Mouse (Mus musculus) CH12.LX (cell line): ENCODE data around the gene Entpd3. TPM values are rescaled to one million over a fixed set of nuclear protein-coding genes. Genes with fewer than 3 reads are reported as not detected.

Experiments used
- DNase-seq: peaks from one replicate; pipeline ENCODE4 v3.0.0-alpha.2; 2013; ENCODE audit errors: extremely low read depth
- H3K27ac ChIP-seq: 2 replicates; pipeline ENCODE4 v1.5.1; 2012; ENCODE audit warnings: low read depth, mild to moderate bottlenecking, control low read depth, moderate library complexity; ENCODE audit not compliant: insufficient read depth
- H3K27me3 ChIP-seq: replicated peaks from 2 replicates; pipeline ENCODE3; 2012; ENCODE audit warnings: inconsistent platforms
- H3K36me3 ChIP-seq, 2 experiments: replicated peaks in 1 of 2; 2 replicates each; pipeline versions ENCODE3 to v1.6.1; 2012; ENCODE audit warnings: inconsistent platforms in 1 of 2, low read length in 1 of 2, mild to moderate bottlenecking in 1 of 2, mixed read lengths in 1 of 2, moderate library complexity in 1 of 2; ENCODE audit not compliant: control insufficient read depth in 1 of 2, insufficient read depth in 1 of 2
- H3K4me1 ChIP-seq, 2 experiments: 2 replicates each; pipeline ENCODE4 v1.6.1; 2012; ENCODE audit warnings: inconsistent platforms in 1 of 2, moderate library complexity in 1 of 2; ENCODE audit not compliant: insufficient read depth in 2 of 2, control insufficient read depth in 1 of 2
- H3K4me2 ChIP-seq: 2 replicates; pipeline ENCODE4 v1.6.1; 2012; ENCODE audit warnings: low read depth, mild to moderate bottlenecking, control low read depth; ENCODE audit not compliant: poor library complexity, insufficient read depth, severe bottlenecking
- H3K4me3 ChIP-seq, 3 experiments: fragments of 150-350 bp in 1 of 3; sonication (generic) in 1 of 3; replicated peaks in 1 of 3; 2 replicates each; pipeline versions ENCODE3 to v1.5.1; 2011 to 2012; ENCODE audit warnings: low read depth in 2 of 3, low read length in 2 of 3, mild to moderate bottlenecking in 2 of 3, moderate library complexity in 2 of 3, control low read depth in 1 of 3, improper control_type of control experiment in 1 of 3, inconsistent platforms in 1 of 3, mixed read lengths in 1 of 3; ENCODE audit not compliant: poor library complexity in 1 of 3
- H3K79me2 ChIP-seq: replicated peaks from 2 replicates; pipeline ENCODE4 v1.6.1; 2012; ENCODE audit warnings: mild to moderate bottlenecking, moderate library complexity; ENCODE audit not compliant: control insufficient read depth, poor library complexity, insufficient read depth, severe bottlenecking; ENCODE audit errors: extremely low read depth
- H3K9ac ChIP-seq: 2 replicates; pipeline ENCODE4 v1.6.1; 2012; ENCODE audit warnings: low read depth, mild to moderate bottlenecking, control low read depth, moderate library complexity; ENCODE audit not compliant: insufficient read depth
- H3K9me3 ChIP-seq: replicated peaks from 2 replicates; pipeline ENCODE3; 2012; ENCODE audit warnings: low read length, inconsistent platforms, mixed read lengths
- BHLHE40 ChIP-seq: IDR thresholded peaks from 2 replicates; pipeline ENCODE4 v1.6.1; 2011; ENCODE audit warnings: mild to moderate bottlenecking, low read depth, low read length, improper control_type of control experiment
- CHD2 ChIP-seq: IDR thresholded peaks from 2 replicates; pipeline ENCODE4 v1.6.1; 2011; ENCODE audit warnings: low read length, improper control_type of control experiment
- ELF1 ChIP-seq: IDR thresholded peaks from 2 replicates; pipeline ENCODE4 v1.6.1; 2014; ENCODE audit warnings: low read depth, mild to moderate bottlenecking, inconsistent platforms, low read length, improper control_type of control experiment
- EP300 ChIP-seq: IDR thresholded peaks from 2 replicates; pipeline ENCODE4 v1.6.1; 2011; ENCODE audit warnings: low read length, improper control_type of control experiment
- ETS1 ChIP-seq: conservative IDR thresholded peaks from 2 replicates; pipeline ENCODE4 v1.6.1; 2012; ENCODE audit warnings: low read depth, mild to moderate bottlenecking, inconsistent platforms, low read length, improper control_type of control experiment, moderate library complexity
- HCFC1 ChIP-seq: IDR thresholded peaks from 2 replicates; pipeline ENCODE4 v1.6.1; 2012; ENCODE audit warnings: low read depth, mild to moderate bottlenecking, inconsistent platforms, low read length, improper control_type of control experiment
- JUN ChIP-seq: IDR thresholded peaks from 2 replicates; pipeline ENCODE4 v1.6.1; 2011; ENCODE audit warnings: low read depth, mild to moderate bottlenecking, low read length, improper control_type of control experiment, moderate library complexity; ENCODE audit not compliant: insufficient read depth
- JUND ChIP-seq: conservative IDR thresholded peaks from 2 replicates; pipeline ENCODE4 v1.6.1; 2011; ENCODE audit warnings: low read depth, low read length, improper control_type of control experiment
- KAT2A ChIP-seq: IDR thresholded peaks from 2 replicates; pipeline ENCODE4 v1.6.1; 2012; ENCODE audit warnings: low read length, improper control_type of control experiment, inconsistent platforms; ENCODE audit not compliant: insufficient replicate concordance
- MAX ChIP-seq: IDR thresholded peaks from 2 replicates; pipeline ENCODE4 v1.6.1; 2011; ENCODE audit warnings: low read length, improper control_type of control experiment
- NELFE ChIP-seq: IDR thresholded peaks from 2 replicates; pipeline ENCODE4 v1.6.1; 2011; ENCODE audit warnings: low read depth, low read length, improper control_type of control experiment
- RAD21 ChIP-seq: IDR thresholded peaks from 2 replicates; pipeline ENCODE4 v1.6.1; 2011; ENCODE audit warnings: low read depth, mild to moderate bottlenecking, low read length, improper control_type of control experiment, moderate library complexity
- SIN3A ChIP-seq: IDR thresholded peaks from 2 replicates; pipeline ENCODE4 v1.6.1; 2012; ENCODE audit warnings: low read length, improper control_type of control experiment, inconsistent platforms
- SMC3 ChIP-seq: IDR thresholded peaks from 2 replicates; pipeline ENCODE4 v1.6.1; 2011; ENCODE audit warnings: low read depth, low read length, improper control_type of control experiment
- TCF12 ChIP-seq: IDR thresholded peaks from 2 replicates; pipeline ENCODE4 v1.6.1; 2014; ENCODE audit warnings: low read depth, mild to moderate bottlenecking, inconsistent platforms, low read length, improper control_type of control experiment
- UBTF ChIP-seq: IDR thresholded peaks from 2 replicates; pipeline ENCODE4 v1.6.1; 2012; ENCODE audit warnings: low read depth, mild to moderate bottlenecking, inconsistent platforms, low read length, improper control_type of control experiment, moderate library complexity
- ZC3H11A ChIP-seq: IDR thresholded peaks from 2 replicates; pipeline ENCODE4 v1.6.1; 2012; ENCODE audit warnings: low read depth, mild to moderate bottlenecking, inconsistent platforms, low read length, improper control_type of control experiment
- ZKSCAN1 ChIP-seq: IDR thresholded peaks from 2 replicates; pipeline ENCODE4 v1.6.1; 2012; ENCODE audit warnings: low read depth, inconsistent platforms, low read length, improper control_type of control experiment, borderline replicate concordance
- ZMIZ1 ChIP-seq: IDR thresholded peaks from 2 replicates; pipeline ENCODE4 v1.6.1; 2012; ENCODE audit warnings: low read depth, mild to moderate bottlenecking, inconsistent platforms, low read length, improper control_type of control experiment
- dilution Hi-C: fragments of 300-500 bp; cut with MboI; formaldehyde crosslinking; loops from 2 replicates; pipeline ENCODE4 v1.14.3; 2020; ENCODE audit warnings: low sequenced_read_pairs; ENCODE audit not compliant: extremely low pct_unique_long_range_greater_than_20kb, extremely low pct_ligation_motif_present
- in situ Hi-C: fragments of 300-500 bp; cut with MboI; formaldehyde crosslinking; loops from 3 replicates; pipeline ENCODE4 v1.14.3; 2019; ENCODE audit warnings: low sequenced_read_pairs, low pct_ligation_motif_present, low pct_unique_long_range_greater_than_20kb, mixed read lengths
- polyA plus RNA-seq: library from polyadenylated mRNA; unstranded; fragments of >175 nt; gene quantifications from 2 replicates; pipeline ENCODE4 v1.2.1, GENCODE M21; 2012; ENCODE audit warnings: low read depth; ENCODE audit not compliant: insufficient read length
- total RNA-seq, 2 experiments: library from RNA; depleted of rRNA; stranded (reverse); fragments of 300-350 nt in 1 of 2; fragments of >200 nt in 1 of 2; gene quantifications; 2 replicates each; pipeline ENCODE4 v1.2.3; 2012 to 2014

The Entpd3 gene
- total and polyA plus RNA-seq, 3 experiments = 0.04 TPM; not detected in 2

DNA sequence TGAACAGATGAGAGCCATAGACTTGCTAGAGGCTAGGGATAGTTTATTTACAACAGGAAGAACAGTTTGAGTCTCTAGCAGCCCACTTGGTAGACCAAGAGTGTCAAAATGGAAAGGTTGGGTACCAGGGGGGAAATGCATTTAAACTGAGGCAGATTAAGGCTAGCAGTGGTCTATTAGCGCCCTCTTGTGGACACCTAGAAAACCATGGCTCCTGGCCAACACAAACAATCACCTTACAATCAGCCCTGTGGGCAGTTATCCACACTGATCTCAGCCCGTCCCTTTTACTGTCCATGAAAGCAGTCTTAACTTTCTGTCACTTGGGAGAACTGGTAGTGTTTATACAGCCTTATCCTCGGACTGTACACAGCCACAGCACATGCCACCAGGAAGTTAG, 42.9 kb upstream of the Entpd3 start (continued):
- TF ChIP-seq SMC3 (peak; percentile 97), JUND (no peak), MAX (peak; percentile 53; the same call in 1 of the 2 replicates), NELFE (peak; percentile 45; the same call in 1 of the 2 replicates), UBTF (no peak), JUN (no peak), TCF12 (no peak), SIN3A (no peak), RAD21 (peak; percentile 94), ZKSCAN1 (no peak)
- TF ChIP-seq, all 38 proteins: peak for 11

DNA sequence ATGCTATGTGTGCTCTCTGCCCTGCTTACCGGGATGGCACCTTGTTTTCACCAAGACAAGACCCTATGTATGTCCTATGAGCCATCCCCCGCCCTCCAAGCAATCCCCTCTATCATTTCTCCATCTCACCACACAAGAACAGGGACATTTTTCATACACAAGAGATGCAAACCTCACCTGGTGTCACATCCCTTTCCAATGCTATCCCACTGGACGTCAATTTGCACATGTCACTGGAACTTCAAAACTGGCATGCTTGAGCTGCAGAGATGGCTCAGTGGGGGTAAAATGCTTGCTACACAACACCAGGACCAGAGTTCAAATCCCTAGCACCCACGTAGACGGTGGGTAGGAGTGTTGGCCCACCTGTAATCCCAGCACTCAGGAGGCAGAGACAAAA, 41.6 kb upstream of the Entpd3 start:
- in situ Hi-C loops = loop anchor here (5.0 kb wide), 1 partner anchor 66 kb away; no protein-coding TSS in a partner anchor
- dilution Hi-C loops = no loop called here
- no peak for TF ChIP-seq KAT2A
- TF ChIP-seq ELF1 = no peak
- no peak for TF ChIP-seq HCFC1
- no peak for TF ChIP-seq MAX
- no peak for TF ChIP-seq ZC3H11A
- TF ChIP-seq CHD2 = no peak
- no peak for TF ChIP-seq ETS1
- TF ChIP-seq EP300 = no peak
- no peak for TF ChIP-seq JUND
- no peak for TF ChIP-seq SIN3A
- TF ChIP-seq ZMIZ1 = no peak
- TF ChIP-seq BHLHE40 = no peak
- TF ChIP-seq NELFE = no peak
- no peak for TF ChIP-seq RAD21
- Histone ChIP-seq H3K9ac (no peak overlapping the region), H3K4me2 (no peak overlapping the region), H3K4me3 (no peak overlapping the region), H3K9me3 (no peaks in the 10 kb centered on the region), H3K36me3 (peaks cover 22 to 37% of the 10 kb centered on the region in 2 experiments), H3K4me1 (peaks cover 0 to 15% of the 10 kb centered on the region in 2 experiments; a peak in 3 of 4 replicates), H3K27me3 (no peaks in the 10 kb centered on the region), H3K27ac (no peak overlapping the region), H3K79me2 (no peaks in the 10 kb centered on the region; the same call in 1 of the 2 replicates)
- no peak for DNase-seq
